Mouse (Mus musculus): Measurements from ENCODE around the gene Galntl5.
"Not testable (repeated sequence)": the region's sequence is repeated elsewhere in the genome, so short reads cannot be mapped to it uniquely, and the experiment has no call there.

Gene Galntl5

GRCm38 (mm10) chr5:25181004-25181531, at the start of gene Galntl5:
Gene Galntl5, plus strand, starts transcription at chr5:25181460.
- no peak for DNase-seq (ENCODE audit: low read depth, low spot score)

- peak; percentile 40 for DNase-seq (ENCODE audit: low read depth, low spot score)
Measured at GRCm38 (mm10) chr5:25146705-25147104, 34.6 kb upstream of the Galntl5 start.

- DNase-seq (ENCODE audit: low read depth, low spot score), result no peak
Measured at GRCm38 (mm10) chr5:25149331-25149965, 31.8 kb upstream of the Galntl5 start.

GRCm38 (mm10) chr5:25153491-25153890, 27.8 kb upstream of the Galntl5 start:
- no peak for DNase-seq (ENCODE audit: low read depth, low spot score)

GRCm38 (mm10) chr5:25153996-25154395, 27.3 kb upstream of the Galntl5 start:
- no peak for DNase-seq (ENCODE audit: low read depth, low spot score)

- peak; percentile 78 for DNase-seq (ENCODE audit: low read depth, low spot score)
Measured at GRCm38 (mm10) chr5:25154823-25155222, 26.4 kb upstream of the Galntl5 start.

GRCm38 (mm10) chr5:25155351-25155750, 25.9 kb upstream of the Galntl5 start:
- DNase-seq (ENCODE audit: low read depth, low spot score), result no peak

- peak; percentile 22 for DNase-seq (ENCODE audit: low read depth, low spot score)
Measured at GRCm38 (mm10) chr5:25157136-25157535, 24.1 kb upstream of the Galntl5 start.

GRCm38 (mm10) chr5:25160515-25160914, 20.7 kb upstream of the Galntl5 start:
- no peak for DNase-seq (ENCODE audit: low read depth, low spot score)

GRCm38 (mm10) chr5:25162981-25163380, 18.3 kb upstream of the Galntl5 start:
- peak; percentile 12 for DNase-seq (ENCODE audit: low read depth, low spot score)

- DNase-seq (ENCODE audit: low read depth, low spot score), result no peak
Measured at GRCm38 (mm10) chr5:25163938-25164337, 17.3 kb upstream of the Galntl5 start.

GRCm38 (mm10) chr5:25164341-25164740, 16.9 kb upstream of the Galntl5 start:
- DNase-seq (ENCODE audit: low read depth, low spot score), result no peak

- DNase-seq (ENCODE audit: low read depth, low spot score), result no peak
Measured at GRCm38 (mm10) chr5:25165102-25165788, 16.0 kb upstream of the Galntl5 start.

- no peak for DNase-seq (ENCODE audit: low read depth, low spot score)
Measured at GRCm38 (mm10) chr5:25165789-25166135, 15.5 kb upstream of the Galntl5 start.

- DNase-seq (ENCODE audit: low read depth, low spot score), result no peak
Measured at GRCm38 (mm10) chr5:25166665-25167064, 14.6 kb upstream of the Galntl5 start.

GRCm38 (mm10) chr5:25177937-25178336, 3.3 kb upstream of the Galntl5 start:
- DNase-seq (ENCODE audit: low read depth, low spot score), result not testable (repeated sequence)

- not testable (repeated sequence) for DNase-seq (ENCODE audit: low read depth, low spot score)
Measured at GRCm38 (mm10) chr5:25178543-25178942, 2.7 kb upstream of the Galntl5 start.

GRCm38 (mm10) chr5:25179284-25179683, 2.0 kb upstream of the Galntl5 start:
- DNase-seq (ENCODE audit: low read depth, low spot score), result peak; percentile 54

- DNase-seq (ENCODE audit: low read depth, low spot score), result no peak
Measured at GRCm38 (mm10) chr5:25179936-25180488, 1.2 kb upstream of the Galntl5 start.

- no peak for DNase-seq (ENCODE audit: low read depth, low spot score)
Measured at GRCm38 (mm10) chr5:25183595-25183994, 2.3 kb downstream of the Galntl5 start.

GRCm38 (mm10) chr5:25184594-25184993, 3.3 kb downstream of the Galntl5 start:
- DNase-seq (ENCODE audit: low read depth, low spot score), result peak; percentile 38

GRCm38 (mm10) chr5:25187727-25188126, 6.5 kb downstream of the Galntl5 start:
- no peak for DNase-seq (ENCODE audit: low read depth, low spot score)

- DNase-seq (ENCODE audit: low read depth, low spot score), result peak; percentile 57
Measured at GRCm38 (mm10) chr5:25188802-25189201, 7.5 kb downstream of the Galntl5 start.
